8 mouse cellular contexts compared by ENCODE assay signal in genomic region chr2:120049632-120050274, GRCm38 (mm10). TPM values are rescaled to one million over a fixed set of nuclear protein-coding genes. Genes with fewer than 3 reads are reported as not detected.
DNase-seq lines count a peak whose midpoint lies in the region; ATAC-seq and TF ChIP-seq lines count a peak whose summit lies in the region.
"Had no signal": no experiment of that assay in that cellular context is flagged by ENCODE, and none has a peak within 500 bp of the region (broad histone marks: within the 10 kb centered on the region; RNA-seq: fewer than 3 reads in every experiment).

No protein-coding gene starts in this region.

- no peaks in the 10 kb centered on the region for H3K9me3 ChIP-seq in midbrain, embryonic 10.5 days (replicated peaks)
- H3K9me3 ChIP-seq in midbrain, embryonic 11.5 days (ENCODE audit: control insufficient read depth, low read length), result no peaks in the 10 kb centered on the region
- no peaks in the 10 kb centered on the region for H3K9me3 ChIP-seq in liver, postnatal 0 days (ENCODE audit: low read length)
- H3K9me3 ChIP-seq: lung, embryonic 15.5 days had no signal

- no peak overlapping the region for H3K27ac ChIP-seq in midbrain, embryonic 10.5 days (replicated peaks)
- no peak overlapping the region for H3K27ac ChIP-seq in midbrain, embryonic 11.5 days (ENCODE audit: low read depth, low read length)
- no peak overlapping the region for H3K27ac ChIP-seq in liver, postnatal 0 days (ENCODE audit: low read depth)
- H3K27ac ChIP-seq: lung, embryonic 15.5 days had no signal

- peak; percentile 76 for TF ChIP-seq CTCF in liver, postnatal 0 days (IDR thresholded peaks at IDR 0.05; ENCODE audit: low read depth)

- no peaks in the 10 kb centered on the region for H3K36me3 ChIP-seq in midbrain, embryonic 10.5 days
- no peaks in the 10 kb centered on the region for H3K36me3 ChIP-seq in midbrain, embryonic 11.5 days (ENCODE audit: control insufficient read depth, insufficient read depth, low read length)
- no peaks in the 10 kb centered on the region for H3K36me3 ChIP-seq in liver, postnatal 0 days (replicated peaks; ENCODE audit: insufficient read depth, low read length)
- H3K36me3 ChIP-seq: lung, embryonic 15.5 days had no signal

- no peak overlapping the region for H3K4me3 ChIP-seq in midbrain, embryonic 10.5 days
- no peak overlapping the region for H3K4me3 ChIP-seq in midbrain, embryonic 11.5 days (ENCODE audit: low read depth, low read length)
- no peak overlapping the region for H3K4me3 ChIP-seq in liver, postnatal 0 days (ENCODE audit: low read depth, low read length)
- H3K4me3 ChIP-seq: lung, embryonic 15.5 days had no signal

- peak; percentile 48 for DNase-seq in midbrain, embryonic 10.5 days (ENCODE audit: low spot score)
- no peak for DNase-seq in midbrain, embryonic 11.5 days (ENCODE audit: low spot score, missing footprints)
- DNase-seq in ES-CJ7 (ENCODE audit: low read depth, low spot score), result peak; percentile 42
- DNase-seq in adrenal gland, postnatal 10 days, result peak; percentile 76
- peak; percentile 30 for DNase-seq in heart, postnatal 25 days (ENCODE audit: low spot score)
- DNase-seq in liver, postnatal 0 days, result peak; percentile 64
- DNase-seq in urinary bladder, postnatal 14 days (ENCODE audit: low spot score), result peak; percentile 74

- intact Hi-C loops in heart, postnatal 25 days (cut with DNase I), result loop anchor here (2.0 kb wide), 1 partner anchor 19 kb away; no protein-coding TSS in a partner anchor

- 57% methylated on average over 10 of the region's 10 CpGs for WGBS in midbrain, embryonic 10.5 days
- 61% methylated on average over 10 of the region's 10 CpGs for WGBS in midbrain, embryonic 11.5 days
- 63% methylated on average over 10 of the region's 10 CpGs for WGBS in liver, postnatal 0 days (ENCODE audit: insufficient replicate concordance)

- no peak for ATAC-seq in midbrain, embryonic 11.5 days (ENCODE audit: low FRiP score)
- ATAC-seq in liver, postnatal 0 days, result peak; percentile 50; the same call in 1 of the 2 replicates

- H3K9ac ChIP-seq in midbrain, embryonic 11.5 days (ENCODE audit: low read length), result no peak overlapping the region
- H3K9ac ChIP-seq in liver, postnatal 0 days (replicated peaks), result no peak overlapping the region
- H3K9ac ChIP-seq: lung, embryonic 15.5 days had no signal

- no peak for TF ChIP-seq EP300 in liver, postnatal 0 days (IDR thresholded peaks at IDR 0.05; ENCODE audit: low read depth)

- peaks cover 5% of the 10 kb centered on the region; the same call in 1 of the 2 replicates for H3K4me1 ChIP-seq in midbrain, embryonic 10.5 days
- no peaks in the 10 kb centered on the region for H3K4me1 ChIP-seq in midbrain, embryonic 11.5 days (ENCODE audit: control insufficient read depth, insufficient read depth, low read length)
- H3K4me1 ChIP-seq in liver, postnatal 0 days (ENCODE audit: insufficient read depth), result no peaks in the 10 kb centered on the region

- no peaks in the 10 kb centered on the region for H3K27me3 ChIP-seq in midbrain, embryonic 10.5 days (ENCODE audit: low read depth, poor library complexity, severe bottlenecking)
- no peaks in the 10 kb centered on the region for H3K27me3 ChIP-seq in midbrain, embryonic 11.5 days (ENCODE audit: control insufficient read depth, insufficient read depth, low read length)
- no peaks in the 10 kb centered on the region for H3K27me3 ChIP-seq in liver, postnatal 0 days (ENCODE audit: insufficient read depth, low read length)
- H3K27me3 ChIP-seq: lung, embryonic 15.5 days had no signal

- H3K4me2 ChIP-seq in midbrain, embryonic 11.5 days, result no peak overlapping the region
- no peak overlapping the region for H3K4me2 ChIP-seq in liver, postnatal 0 days (ENCODE audit: low read depth, low read length)
- H3K4me2 ChIP-seq: lung, embryonic 15.5 days had no signal

RNA-seq across cellular contexts. Expression of gene Pla2g4b, which starts 16.5 kb away (rescaled TPM):
- polyA plus RNA-seq in midbrain, embryonic 10.5 days (2016; fragmentation: Nextera tagmentation; extraction: Ambion mirVana), result 2.4 and 2.8 TPM in 2 replicates
- polyA plus RNA-seq in midbrain, embryonic 11.5 days (2014; fragmentation: Nextera tagmentation; extraction: Ambion mirVana), result 1.5 and 2.3 TPM in 2 replicates
- 1 to 10 TPM; 1.1 to 4.0 TPM for total RNA-seq in adrenal gland, postnatal 10 days (2021)
- 1 to 10 TPM; 1.7 to 2.8 TPM for total RNA-seq in heart, postnatal 25 days (2021)
- 0.12 and 0.15 TPM in 2 replicates for polyA plus RNA-seq in liver, postnatal 0 days (2015; fragmentation: Nextera tagmentation; extraction: Ambion mirVana)

RNA-seq across cellular contexts. Expression of gene Gm28042, which starts 22.5 kb away (rescaled TPM):
- polyA plus RNA-seq in midbrain, embryonic 10.5 days (2016; fragmentation: Nextera tagmentation; extraction: Ambion mirVana), result 5.2 and 6.8 TPM in 2 replicates
- polyA plus RNA-seq in midbrain, embryonic 11.5 days (2014; fragmentation: Nextera tagmentation; extraction: Ambion mirVana), result 3.6 and 3.9 TPM in 2 replicates
- 1 to 10 TPM in 1 of 2 experiments, under 1 TPM in 1; 0.69 to 4.7 TPM for total RNA-seq in adrenal gland, postnatal 10 days (2021)
- under 1 TPM; 0.81 TPM for total RNA-seq in heart, postnatal 25 days (2021)
- polyA plus RNA-seq in liver, postnatal 0 days (2015; fragmentation: Nextera tagmentation; extraction: Ambion mirVana), result 0.13 and 0.38 TPM in 2 replicates

RNA-seq across cellular contexts. Expression of gene Jmjd7, which starts 22.5 kb away (rescaled TPM):
- 21.2 and 27.5 TPM in 2 replicates for polyA plus RNA-seq in midbrain, embryonic 10.5 days (2016; fragmentation: Nextera tagmentation; extraction: Ambion mirVana)
- polyA plus RNA-seq in midbrain, embryonic 11.5 days (2014; fragmentation: Nextera tagmentation; extraction: Ambion mirVana), result 18.8 and 19.1 TPM in 2 replicates
- total RNA-seq in adrenal gland, postnatal 10 days (2021), result 10 to 100 TPM in 1 of 2 experiments, 1 to 10 TPM in 1; 9.3 to 11.9 TPM
- 1 to 10 TPM; 7.1 to 9.1 TPM for total RNA-seq in heart, postnatal 25 days (2021)
- 4.0 and 4.8 TPM in 2 replicates for polyA plus RNA-seq in liver, postnatal 0 days (2015; fragmentation: Nextera tagmentation; extraction: Ambion mirVana)
